Mouse (Mus musculus) hindbrain, embryonic 16.5 days (tissue): ENCODE data around the gene Olfr1270. TPM values are rescaled to one million over a fixed set of nuclear protein-coding genes. Genes with fewer than 3 reads are reported as not detected.

ENCODE experiments used
- polyA plus RNA-seq: library from polyadenylated mRNA; unstranded; fragments of >200 nt; fragmentation: Nextera tagmentation; extraction: Ambion mirVana; gene quantifications from 2 replicates; pipeline ENCODE4 v1.2.1, GENCODE M21; 2015

Gene Olfr1270
- polyA plus RNA-seq, 1 experiment from 2014 or later = not detected

Other genes starting within 250 kb of the Olfr1270 start
- not detected in 2 replicates for gene Olfr1258, start 225.8 kb downstream of the Olfr1270 start, polyA plus RNA-seq
- not detected in 2 replicates for gene Olfr1259, start 204.4 kb downstream of the Olfr1270 start, polyA plus RNA-seq
- not detected in 2 replicates for gene Olfr1260, start 178.8 kb downstream of the Olfr1270 start, polyA plus RNA-seq
- gene Olfr1261, start 161.9 kb downstream of the Olfr1270 start, polyA plus RNA-seq = not detected in 2 replicates
- not detected in 2 replicates for gene Olfr1262, start 152.9 kb downstream of the Olfr1270 start, polyA plus RNA-seq
- gene Olfr1263, start 141.0 kb downstream of the Olfr1270 start, polyA plus RNA-seq = not detected in 2 replicates
- not detected in 2 replicates for gene Olfr1264, start 127.5 kb downstream of the Olfr1270 start, polyA plus RNA-seq
- gene Olfr1265, start 117.8 kb downstream of the Olfr1270 start, polyA plus RNA-seq = not detected in 2 replicates
- gene Olfr140, start 89.5 kb downstream of the Olfr1270 start, polyA plus RNA-seq = not detected in 2 replicates
- gene Olfr1269, start 31.7 kb downstream of the Olfr1270 start, polyA plus RNA-seq = not detected in 2 replicates
- gene Olfr32, start 10.8 kb downstream of the Olfr1270 start, polyA plus RNA-seq = not detected in 2 replicates
- not detected in 2 replicates for gene Olfr1506, start 71.4 kb upstream of the Olfr1270 start, polyA plus RNA-seq
- gene Olfr142, start 104.5 kb upstream of the Olfr1270 start, polyA plus RNA-seq = not detected in 2 replicates
- gene Olfr1271, start 117.9 kb upstream of the Olfr1270 start, polyA plus RNA-seq = not detected in 2 replicates
- not detected in 2 replicates for gene Olfr1272, start 139.8 kb upstream of the Olfr1270 start, polyA plus RNA-seq
- not detected in 2 replicates for gene Gm13769, start 169.1 kb upstream of the Olfr1270 start, polyA plus RNA-seq
- not detected in 2 replicates for gene Olfr1274-ps, start 245.6 kb upstream of the Olfr1270 start, polyA plus RNA-seq